Mouse (Mus musculus): ENCODE measurements around the gene Vmn1r223.

- TF ChIP-seq CTCF (IDR thresholded peaks at IDR 0.05; ENCODE audit: low read depth, low read length) = no peak
- TF ChIP-seq GATA1 (IDR thresholded peaks at IDR 0.05; ENCODE audit: borderline replicate concordance, low read length) = no peak
- no peak for TF ChIP-seq TAL1 (conservative IDR thresholded peaks at IDR 0.05; ENCODE audit: low read depth, low read length)
- TF ChIP-seq GATA2 (IDR thresholded peaks at IDR 0.05; ENCODE audit: borderline replicate concordance, low read depth, low read length) = no peak
- no peak for TF ChIP-seq POLR2AphosphoS5 (IDR thresholded peaks at IDR 0.05; ENCODE audit: insufficient replicate concordance, low read depth, low read length)
Measured at GRCm38 (mm10) chr13:23279992-23280391, 33.1 kb downstream of the Vmn1r223 start.

All from G1E (cell line).